Mouse (Mus musculus): ENCODE measurements around the gene Mark1.

Mark1 gene

DNA sequence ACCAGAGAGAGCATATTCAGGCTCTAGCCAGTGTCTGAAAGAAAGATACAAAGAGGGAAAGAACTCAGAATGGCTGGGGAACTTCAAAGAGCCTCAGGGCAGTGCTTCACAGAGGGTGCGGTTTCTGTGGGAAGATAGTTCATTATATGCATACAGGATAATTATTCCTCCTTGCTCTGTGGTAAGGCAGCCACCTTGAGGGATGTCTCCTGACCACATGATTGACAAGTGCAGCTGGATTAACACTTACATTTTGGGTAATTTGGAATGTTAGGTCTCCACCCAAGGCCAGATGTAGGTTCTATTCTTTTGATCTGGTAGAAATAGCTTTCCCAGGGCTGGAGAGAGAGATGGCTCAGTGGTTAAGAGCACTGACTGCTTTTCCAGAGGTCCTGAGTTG, 113.2 kb downstream of the Mark1 start:
- no peak for DNase-seq

DNA sequence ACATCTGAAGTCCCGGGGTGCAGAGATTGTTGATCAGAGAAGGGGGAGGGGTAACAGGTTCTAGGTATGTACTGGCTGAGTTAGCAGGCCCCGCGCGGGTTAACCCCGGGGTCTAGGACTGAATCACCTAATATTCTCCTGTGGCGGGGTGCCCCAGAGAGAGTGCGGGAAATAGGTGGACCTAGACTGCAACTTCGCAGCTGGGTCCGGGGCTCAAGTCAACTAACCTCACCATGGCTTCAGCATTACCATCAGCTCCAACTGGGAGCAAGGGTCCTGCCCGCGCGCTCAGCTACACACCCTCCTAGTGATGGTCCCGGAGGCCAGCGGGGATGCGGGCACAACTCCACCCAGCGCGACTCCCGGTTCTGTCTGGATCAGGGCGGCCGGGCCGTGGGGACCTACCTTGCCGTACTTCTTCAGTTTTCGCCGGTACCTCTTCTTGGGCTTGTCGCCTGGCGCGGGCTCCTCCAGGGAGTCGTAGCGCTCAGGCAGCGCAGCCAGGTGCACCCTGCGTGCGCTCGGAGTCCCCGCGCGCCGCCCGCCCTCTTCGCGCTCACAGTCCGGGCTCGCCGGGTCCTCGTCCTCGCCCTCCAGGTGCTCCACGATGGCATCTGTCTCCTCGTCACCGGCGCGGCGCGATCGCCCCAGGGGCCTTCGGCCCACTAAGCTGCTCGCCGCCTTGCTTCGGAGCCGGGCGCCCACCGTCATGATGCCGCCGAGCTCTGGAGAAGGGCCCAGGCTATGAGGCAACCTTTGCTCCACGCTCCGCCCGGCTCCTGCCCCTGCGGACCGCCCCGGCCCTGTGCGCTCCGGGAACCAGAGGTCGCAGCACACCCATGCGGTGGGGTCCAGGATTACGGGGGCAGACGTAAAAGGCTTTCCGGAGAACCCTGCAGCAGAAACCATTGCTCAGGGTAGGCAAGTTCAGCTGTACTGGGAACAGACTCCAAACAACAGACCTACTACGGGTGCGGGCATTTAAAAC, 116.8 kb downstream of the Mark1 start, which contains the start of gene C130074G19Rik:
Gene C130074G19Rik, minus strand, starts transcription at position 938 of the 988 bp plus-strand sequence.
- DNase-seq: no peak

DNA sequence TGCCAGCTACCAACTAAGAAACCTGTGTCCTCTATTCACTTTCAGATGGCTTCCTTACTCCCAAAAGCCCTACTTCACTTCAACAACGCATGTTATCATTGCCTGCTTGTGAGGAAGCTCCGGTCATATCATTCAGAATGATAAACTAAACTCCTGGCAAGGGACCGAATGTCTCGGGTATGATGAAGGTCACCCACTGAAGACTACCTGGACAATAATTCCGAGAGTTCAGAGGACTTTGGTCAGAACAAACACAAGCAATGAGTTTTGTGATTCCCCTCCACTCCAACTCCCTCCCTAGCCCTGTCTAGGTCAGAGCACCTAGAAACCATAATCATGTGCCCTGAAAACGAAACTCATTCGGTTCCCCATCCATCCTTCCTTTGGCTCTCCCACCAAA, 117.5 kb downstream of the Mark1 start:
- DNase-seq: no peak

DNA sequence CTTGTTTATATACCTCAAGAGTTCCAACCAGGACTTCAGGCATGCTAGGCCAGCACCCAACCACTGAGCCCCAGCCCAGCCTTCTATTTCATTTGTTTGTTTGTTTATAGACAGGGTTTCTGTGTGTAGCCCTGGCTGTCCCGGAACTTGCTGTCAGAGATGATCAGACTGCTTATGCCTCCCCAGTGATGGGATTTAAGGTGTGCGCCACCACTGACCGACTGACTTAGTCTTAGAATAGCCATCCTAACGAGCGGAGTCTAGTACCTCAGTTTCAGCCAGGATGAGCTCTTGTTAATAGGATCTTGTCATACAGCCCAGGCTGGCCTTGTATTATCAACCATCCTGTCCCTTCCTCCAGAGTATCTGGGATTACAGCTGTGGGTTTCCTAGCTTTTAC, 118.2 kb downstream of the Mark1 start:
- DNase-seq: no peak

DNA sequence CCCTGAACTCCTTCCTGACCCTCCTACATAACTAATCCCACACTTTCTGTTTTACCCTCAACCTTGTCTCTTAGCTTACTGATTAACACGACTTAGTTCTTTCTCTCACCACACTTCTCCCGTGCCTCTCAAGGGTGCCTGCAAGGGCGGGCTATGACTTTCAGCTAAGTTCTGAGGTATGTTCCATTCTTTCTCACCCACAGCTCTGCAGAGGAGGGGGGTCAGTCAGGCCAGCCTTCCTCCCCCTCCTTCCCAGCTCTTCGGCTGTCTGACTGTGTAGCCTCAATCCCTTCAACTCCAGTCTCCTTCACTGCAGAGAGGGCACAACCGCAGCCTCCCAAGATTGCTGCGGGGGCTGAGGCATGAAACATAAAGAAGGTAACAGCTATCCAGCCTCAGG, 120.5 kb downstream of the Mark1 start:
- DNase-seq: no peak

DNA sequence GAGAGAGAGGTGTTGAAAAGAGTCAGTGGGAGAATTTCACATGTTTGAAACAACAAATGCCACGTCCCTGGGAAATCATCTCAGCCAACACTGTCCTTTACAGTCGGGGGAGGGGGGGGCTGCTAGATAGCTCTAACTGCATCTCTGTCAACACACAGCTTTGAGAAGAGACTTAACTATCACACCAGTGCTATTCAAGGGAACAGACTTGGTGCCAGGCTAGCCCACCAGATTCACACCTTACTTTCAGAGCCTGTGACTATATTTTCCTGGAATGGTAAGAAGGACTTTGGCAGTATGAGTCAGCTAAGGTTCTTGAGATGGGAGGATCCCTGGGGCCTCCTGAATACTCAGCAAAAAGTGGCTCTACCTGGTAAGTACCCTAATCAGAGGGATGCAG, 122.1 kb downstream of the Mark1 start:
- DNase-seq: no peak

DNA sequence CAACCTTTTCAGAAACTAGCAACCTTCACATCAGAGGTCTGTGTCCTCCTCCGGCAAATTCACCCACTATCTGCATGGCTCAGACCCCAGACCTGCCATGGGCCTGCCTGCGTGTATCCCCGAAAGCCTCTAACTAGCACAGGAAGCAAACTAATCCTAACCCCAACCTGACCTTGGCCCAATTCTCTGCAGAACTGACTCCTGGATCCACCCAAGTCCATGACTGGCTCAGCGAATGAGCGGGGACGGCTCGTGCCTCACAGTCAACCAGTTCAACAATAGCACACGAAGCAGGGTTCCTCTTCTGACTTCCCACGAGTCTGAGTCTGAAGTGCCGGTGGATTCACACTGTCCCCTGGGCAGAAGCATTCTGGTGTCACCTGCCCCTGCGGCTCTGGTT, 125.5 kb downstream of the Mark1 start:
- DNase-seq: no peak

DNA sequence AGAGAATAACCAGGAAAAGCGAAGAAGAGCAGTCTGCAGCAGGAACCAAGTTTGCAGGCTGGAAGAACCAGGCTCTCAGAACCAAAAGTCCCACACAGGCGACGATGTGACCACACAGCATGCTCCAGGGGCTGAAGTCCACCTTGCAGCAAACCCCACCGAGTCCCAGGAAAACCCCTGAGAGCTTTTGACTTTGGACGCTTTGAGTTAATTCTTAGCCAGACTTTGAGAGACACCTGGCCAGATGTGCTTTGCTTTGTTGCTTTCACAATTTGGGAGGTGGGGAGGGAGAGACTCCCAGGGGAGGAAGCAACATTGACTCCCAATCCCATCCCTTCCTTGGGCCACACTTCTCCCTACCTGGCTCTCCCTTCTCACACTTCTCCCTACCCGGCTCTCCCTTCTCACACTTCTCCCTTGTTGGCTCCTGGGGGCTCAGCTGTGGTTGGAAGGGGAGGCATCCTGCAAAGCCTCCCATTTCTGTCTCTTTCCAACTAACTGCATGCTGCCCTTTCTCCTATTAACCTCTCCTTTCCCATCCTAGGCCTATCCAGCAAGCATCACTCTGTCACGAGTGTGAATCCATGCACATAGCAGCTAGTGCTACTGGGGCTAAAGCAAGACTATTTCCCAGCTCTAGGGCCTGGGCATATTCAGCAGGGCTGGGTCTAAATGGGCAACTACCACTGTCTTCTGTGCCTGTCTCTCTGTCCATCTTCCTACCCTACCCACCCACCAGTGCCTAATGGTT, 127.1 kb downstream of the Mark1 start:
- no peak for DNase-seq

DNA sequence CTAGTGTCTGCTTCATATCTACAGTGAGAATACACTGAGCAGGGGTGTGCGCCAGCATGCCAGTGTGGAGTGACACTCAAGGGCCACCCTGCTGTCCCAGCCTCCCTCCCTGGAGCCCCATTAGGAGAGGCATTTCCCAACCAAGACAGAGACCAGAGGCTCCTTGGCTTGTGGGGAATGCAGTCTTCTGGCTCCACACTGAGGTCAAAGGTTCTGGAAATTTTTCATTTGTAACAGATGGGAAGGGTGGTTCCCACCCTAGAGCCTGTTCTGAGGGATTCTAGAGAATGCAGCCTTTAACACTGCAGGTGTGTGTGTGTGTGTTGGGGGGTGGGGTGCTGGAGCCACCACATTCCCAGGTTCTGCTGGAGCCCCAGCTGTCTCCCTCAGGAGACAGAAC, 127.9 kb downstream of the Mark1 start:
- no peak for DNase-seq

DNA sequence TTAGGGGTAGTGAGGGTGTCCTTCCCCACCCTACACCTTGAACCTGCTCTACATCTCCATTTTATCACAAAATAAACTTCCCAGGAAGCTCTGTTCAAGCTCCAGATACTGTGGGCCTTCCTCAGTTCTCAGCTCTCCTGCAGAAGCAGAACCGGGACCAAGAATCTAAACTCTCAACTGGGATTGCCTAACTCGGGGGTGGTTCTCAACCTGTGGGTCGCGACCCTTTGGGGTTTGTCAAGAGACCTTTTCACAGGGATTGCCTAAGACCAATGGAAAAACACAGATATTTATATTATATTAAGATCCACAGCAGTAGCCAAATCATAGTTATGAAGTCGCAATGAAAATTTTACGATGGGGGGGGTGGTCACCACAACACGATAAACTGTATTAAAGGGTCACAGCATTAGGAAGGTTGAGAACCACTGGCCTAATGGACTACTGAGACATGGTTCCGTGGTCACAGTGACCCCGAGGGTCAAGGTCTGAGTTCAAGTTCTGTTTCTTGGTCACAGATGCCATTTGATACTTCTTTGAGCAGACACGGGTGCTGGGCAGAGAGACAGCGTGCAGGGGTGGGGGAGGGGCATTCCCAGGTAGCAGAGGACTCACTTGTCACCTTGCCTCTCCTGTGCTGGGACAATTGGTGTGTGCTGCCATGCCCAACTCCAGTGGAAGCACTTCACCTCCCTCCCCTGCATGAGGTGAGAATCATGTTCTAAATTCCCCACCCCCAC, 128.6 kb downstream of the Mark1 start:
- no peak for DNase-seq

DNA sequence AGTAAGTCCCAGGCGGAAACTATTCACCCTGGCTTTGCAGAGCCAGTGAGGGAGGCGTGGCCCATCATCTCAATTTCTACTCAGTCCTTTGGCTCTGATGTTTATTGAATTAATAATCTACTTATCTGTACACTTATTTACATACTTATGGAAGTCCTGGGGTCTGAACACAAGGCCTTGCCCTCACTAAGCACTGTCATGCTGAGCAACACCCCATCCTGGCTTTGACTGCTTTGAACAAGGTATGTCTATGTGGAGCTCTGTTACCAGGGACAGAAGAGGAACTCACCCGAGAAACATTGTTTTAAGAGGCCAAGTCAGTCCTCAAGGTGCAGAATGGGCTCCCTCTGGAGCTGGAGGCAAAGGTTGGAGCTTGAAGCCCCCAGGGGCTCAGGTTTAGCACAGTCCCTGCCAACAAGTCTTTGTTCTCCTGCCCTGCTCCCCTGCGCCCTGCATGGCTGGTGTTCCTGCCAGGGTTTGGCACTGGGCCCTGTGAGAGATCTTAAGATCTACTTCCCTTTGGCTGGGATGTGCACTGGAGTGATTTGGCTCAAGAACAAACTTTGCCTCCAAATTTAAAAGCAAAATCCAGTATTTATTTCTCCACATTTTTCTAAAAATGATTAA, 129.3 kb downstream of the Mark1 start:
- no peak for DNase-seq

DNA sequence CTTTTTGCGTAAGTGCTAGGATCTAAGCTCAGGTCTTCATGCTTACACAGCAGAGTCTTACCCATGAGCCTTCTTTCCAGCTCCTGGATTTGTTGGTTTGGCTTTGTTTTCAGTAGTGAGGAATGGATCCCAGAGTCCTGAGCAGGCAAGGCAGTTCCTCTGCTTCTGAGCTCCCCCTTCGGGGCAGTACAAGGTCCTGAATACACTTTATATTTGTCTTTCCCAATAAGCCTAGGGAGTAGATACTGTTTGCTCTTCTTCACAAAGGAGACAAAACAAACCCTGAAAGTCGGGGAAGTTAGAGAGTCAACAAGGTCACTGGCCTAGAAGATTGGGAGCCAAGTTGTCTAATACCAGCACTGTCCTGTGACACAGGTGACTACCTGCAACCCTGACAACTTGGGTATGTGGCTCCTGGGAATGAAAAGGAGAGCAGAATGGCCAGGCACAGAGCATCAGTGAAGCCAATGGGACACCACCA, 131.7 kb downstream of the Mark1 start:
- no peak for DNase-seq

DNA sequence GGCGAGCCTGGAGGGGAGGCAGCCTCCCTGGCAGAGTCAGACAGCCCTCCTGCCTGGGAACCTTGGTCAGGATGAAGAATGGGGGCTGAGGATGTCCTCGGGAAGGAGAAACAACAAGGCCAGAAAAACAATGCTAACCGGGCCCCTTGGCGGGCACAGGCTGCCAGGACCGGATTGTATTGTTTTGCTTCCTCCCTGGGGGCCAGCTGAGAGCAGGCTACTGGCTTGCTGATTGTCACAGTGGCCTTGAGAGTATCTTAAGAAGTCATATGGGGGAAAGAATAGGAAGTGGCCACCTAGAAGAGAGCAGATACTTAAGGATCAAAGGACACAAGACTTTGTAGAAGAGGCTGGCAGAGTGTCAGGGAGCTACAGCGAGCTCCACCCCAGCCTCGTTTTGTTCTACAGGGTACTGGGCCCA, 135.0 kb downstream of the Mark1 start:
- no peak for DNase-seq

DNA sequence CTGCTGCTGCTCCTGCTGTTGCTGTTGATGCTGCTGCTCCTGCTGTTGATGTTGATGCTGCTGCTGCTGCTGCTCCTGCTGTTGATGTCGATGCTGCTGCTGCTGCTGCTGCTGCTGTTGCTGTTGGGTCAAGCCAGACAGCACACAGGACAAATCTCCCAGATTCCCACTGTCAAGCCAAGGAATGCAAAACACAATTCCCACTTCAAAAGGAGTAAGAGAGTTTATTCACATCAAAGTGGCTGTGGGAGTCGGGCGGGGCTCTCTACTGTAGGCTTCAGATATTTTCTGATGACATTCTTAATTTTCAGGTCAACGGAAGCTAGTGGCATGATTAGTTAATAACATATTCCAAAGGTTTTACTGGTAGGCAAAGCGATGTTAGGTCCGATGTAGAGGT, 136.7 kb downstream of the Mark1 start:
- DNase-seq: no peak

DNA sequence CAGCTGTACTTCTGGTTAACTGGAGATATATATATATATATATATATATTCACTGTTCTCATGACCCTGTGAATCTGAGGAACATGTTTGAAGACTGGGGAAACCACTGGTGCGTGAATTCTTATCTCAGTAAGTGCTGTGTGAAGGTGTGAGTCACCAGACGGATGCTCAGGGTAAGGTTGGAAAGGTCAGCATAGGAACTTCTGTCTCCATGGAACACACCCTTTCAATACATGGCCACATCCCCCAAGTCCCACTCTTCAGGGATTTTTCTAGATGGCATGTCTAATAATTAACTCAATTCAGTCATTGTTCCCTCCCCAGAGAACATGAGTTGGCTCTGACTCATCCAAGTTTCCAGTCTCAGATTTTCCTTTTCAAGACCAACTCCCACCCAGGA, 137.8 kb downstream of the Mark1 start:
- DNase-seq: no peak

DNA sequence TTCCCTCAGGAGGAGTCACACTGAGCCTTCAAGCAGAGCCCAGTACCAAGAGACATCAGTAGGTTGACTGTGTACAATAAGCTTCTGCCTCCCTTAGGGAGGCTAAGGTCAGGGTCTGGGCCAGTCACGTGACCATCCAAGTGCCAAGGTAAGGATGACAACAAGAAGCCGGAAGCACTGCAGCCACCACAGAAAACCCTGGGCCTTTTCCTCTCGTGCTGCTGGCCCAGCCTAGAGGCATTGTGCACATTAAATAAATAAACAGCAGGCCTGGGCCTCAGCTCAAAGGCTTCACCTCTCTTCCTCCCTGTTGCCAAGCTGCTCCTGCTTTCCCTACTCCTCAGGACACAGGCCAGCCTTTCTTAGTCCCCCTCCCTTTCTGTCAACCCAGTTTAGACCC, 139.1 kb downstream of the Mark1 start:
- DNase-seq: no peak

DNA sequence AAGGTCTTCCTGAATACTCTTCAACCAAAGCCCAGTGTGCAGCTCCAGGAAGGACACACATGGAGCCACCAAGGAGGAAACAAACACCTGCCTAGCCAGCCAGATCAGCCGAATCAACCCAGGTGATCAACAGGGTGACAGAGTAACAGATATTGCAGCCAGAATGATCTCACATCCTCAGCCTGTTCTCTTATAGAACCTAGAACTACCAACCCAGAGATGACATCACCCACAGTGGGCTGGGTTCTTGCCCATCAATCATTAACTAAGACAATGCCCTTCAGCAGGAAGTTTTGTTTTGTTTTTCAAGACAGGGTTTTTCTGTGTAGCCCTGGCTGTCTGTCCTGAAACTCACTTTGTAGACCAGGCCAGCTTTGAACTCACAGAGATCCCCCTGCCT, 141.1 kb downstream of the Mark1 start:
- no peak for DNase-seq

DNA sequence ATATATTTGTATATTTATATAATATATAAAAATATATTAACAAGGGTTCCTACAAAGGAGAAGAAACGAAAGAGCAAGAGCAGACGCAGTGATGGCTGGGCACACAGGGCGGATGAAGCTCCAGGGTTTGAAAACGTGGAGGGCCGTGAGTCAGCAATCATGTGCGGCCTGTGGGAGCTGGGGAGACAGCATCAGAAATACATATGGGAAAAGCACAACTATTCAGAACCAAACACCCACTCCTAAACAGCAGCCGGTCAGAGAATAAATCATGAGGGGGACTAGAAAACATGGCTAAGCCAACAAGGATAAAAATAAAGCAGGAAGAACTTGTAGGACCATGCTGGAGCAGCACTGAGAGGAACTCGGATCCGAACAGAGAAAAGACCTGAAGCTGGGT, 142.2 kb downstream of the Mark1 start:
- no peak for DNase-seq

DNA sequence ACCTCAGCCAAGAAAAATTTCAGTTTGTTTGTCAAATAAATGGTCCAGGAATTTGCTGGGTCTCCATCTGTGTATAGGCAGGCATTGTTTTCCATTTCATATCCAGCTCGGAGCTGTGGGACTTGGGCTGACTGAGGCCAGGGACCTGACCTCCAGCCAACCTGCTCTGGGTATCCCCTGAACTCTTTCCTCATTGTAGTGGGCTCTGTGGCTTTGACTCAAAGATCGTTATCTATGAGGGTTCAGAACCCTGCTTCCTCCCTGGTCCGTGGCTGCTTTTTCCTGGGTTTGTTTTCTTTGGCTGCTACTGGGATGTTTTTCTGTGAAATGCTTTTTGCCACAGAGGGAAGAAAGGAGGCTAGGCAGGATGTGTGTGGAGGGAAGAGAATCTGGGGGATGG, 145.4 kb downstream of the Mark1 start:
- no peak for DNase-seq

DNA sequence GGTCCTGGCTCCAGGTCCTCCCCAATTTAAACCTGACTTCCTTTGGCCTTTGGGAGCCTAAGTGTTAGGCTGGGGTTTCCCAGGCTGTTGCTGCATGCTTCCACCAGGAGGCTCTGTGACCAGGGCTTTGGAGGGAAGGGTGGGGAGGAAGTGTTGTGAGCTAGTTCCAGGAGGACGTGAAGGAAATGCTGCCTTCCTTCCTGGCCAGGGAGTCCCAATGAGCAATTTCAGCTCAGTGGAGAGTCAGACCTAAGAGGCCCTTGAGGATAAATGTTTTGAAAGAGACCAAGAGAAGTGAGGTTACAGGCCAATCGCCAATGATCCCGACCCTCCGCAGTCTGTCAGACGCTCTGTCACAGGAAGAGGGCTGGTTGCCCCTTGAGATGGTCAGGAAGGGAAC, 146.0 kb downstream of the Mark1 start:
- DNase-seq: peak; percentile 45

DNA sequence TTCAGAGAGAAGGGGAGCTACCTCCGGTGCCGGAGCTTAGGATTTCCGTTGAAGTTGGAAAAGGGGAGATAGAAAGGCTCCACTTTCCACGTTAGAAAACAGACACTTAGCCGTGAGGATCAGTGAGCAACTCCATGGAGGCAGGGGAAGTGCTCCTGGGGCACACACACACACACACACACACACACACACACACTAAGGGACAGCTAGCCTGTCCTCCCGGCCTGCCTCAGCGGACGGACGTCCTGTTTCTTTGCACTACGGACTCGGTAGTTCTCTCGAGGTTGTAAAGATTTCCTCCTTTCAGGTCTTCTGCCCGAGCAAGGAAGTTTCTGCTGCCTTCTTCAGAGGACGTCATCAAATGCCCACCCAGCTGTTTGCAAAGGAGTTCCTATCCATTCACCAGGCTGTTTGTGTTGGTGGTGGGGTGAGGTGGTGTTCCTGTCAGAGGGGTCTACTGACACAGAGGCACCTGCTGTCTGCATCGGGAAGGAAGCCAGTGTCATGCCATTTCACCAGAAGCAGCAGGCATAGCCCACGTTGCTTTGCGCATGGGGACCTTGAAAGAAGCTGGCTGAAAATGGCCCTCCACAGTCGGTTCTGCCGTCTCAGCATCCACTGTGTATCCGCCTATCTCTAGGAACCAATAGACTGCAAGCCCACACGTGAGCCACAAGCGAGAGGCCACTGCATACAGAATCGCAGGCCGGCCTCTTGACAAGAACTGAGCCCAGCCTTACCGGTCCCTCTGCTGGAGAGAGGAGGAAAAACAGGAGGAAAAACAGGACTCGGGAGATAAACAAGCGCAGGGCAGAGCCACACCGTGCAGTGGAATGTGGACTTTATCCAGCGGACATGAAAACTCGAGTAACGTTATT, 147.4 kb downstream of the Mark1 start:
- DNase-seq: peak; percentile 63

DNA sequence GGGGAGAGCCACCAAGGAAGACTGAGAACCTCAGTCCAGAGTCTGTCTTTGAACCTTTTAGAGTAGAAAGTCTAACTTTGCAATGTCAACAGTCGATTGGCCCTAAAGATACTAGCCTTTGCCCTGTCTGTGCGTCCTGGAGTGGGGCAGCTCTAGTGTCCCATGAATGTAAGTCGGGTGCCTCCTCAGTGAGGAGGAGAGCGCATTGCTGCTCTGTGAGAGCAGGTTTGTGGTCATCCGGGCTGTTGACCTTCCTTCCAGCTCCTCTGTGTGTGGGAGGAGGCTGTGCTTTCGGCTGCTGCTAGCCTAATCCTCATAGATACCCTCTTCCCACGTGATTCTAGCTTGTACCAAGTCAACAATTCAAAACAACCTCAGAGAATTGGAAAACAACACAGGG, 148.2 kb downstream of the Mark1 start:
- no peak for DNase-seq
